Mouse (Mus musculus) c-Kit-negative CD71-positive TER-119-positive erythroid progenitor cells, embryonic 14.5 days (primary cell): ENCODE results near the gene Rapgef4.

ENCODE experiments used
- DNase-seq: peaks from one replicate; pipeline ENCODE4 v3.0.0-alpha.2; 2013; ENCODE audit warnings: low read depth, low spot score

Rapgef4 gene

DNA sequence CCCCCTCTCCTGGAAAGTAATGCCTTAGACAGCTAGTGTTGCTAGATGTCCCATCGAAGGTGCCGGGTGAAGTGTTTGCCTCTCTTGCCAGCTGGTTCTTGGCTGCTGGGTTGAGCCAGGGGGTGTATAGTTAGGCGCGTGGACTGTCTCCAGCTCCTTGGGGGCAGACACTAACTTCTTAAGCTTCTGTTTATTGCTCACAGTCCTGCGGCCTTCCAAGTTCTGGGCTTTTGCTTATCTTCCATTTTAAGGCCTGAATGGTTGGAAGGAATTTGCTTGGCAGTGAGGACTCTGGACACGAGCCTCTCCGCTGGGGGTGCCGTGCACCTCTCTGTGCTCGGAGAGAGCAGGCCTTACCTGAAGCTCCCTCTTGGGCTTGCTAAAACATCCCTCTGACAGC is 249.5 kb downstream of the Rapgef4 start:
- DNase-seq = no peak

DNA sequence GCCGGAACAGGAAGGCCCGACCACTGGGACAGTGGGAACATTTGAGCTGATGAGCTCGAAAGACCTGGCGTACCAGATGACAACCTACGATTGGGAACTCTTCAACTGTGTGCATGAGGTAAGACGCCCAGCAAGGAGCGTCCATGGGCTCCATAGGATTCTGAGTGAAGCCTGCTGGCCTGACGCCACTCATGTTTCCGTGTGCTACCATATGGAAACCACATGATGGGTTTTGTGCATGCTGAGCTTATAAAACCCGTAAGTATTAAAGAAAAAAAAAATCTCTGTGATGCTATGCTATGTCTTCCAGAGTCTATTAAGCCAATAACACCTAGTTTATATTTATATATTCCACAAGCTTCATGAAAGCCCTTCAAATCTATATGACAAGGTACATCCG is 253.0 kb downstream of the Rapgef4 start:
- no peak for DNase-seq

DNA sequence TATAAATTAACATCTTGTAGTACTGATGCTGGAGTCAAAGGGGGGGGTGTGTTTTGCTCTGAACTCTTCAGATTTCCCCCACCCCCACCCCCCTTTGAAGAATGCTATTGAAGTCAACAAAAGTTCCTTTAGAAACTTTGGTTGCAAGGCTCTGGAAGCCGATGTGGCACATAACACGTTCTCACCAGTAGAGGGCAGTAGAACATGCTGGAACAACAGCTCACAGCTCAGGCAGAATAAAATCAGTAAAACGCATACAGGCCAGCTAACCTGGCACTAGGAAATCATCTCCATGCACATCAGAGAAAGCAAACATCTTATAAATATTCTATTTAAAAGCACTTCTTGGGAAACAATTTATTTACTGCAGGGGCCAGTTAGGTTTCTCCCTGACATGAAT is 253.9 kb downstream of the Rapgef4 start:
- peak; percentile 27 for DNase-seq

DNA sequence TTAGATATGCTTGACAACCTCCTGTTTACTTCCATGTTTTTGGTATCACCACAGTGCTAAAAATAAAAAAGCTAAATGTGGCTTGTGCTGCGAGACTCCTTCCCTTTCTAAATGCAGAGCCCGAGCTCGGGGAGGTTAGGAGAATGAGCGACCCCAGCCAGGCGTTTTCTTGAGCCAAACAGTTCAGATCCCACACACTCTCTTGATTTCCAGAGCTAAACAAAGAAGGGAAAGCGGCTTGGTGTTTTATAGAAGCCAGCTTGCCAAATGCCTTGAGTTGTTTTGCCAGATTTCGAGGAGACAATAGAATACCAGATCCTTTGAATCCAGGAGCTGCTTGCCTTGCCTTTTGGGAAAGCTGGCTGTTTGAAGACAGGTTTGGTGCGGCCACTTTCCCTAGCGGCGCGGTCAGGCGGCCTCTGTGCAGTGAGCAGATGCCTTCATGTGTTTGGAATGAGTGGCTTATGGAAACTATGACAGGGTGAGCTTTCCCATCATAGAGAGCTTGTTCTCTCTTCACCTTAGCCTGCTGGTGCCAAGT is 254.4 kb downstream of the Rapgef4 start:
- no peak for DNase-seq

DNA sequence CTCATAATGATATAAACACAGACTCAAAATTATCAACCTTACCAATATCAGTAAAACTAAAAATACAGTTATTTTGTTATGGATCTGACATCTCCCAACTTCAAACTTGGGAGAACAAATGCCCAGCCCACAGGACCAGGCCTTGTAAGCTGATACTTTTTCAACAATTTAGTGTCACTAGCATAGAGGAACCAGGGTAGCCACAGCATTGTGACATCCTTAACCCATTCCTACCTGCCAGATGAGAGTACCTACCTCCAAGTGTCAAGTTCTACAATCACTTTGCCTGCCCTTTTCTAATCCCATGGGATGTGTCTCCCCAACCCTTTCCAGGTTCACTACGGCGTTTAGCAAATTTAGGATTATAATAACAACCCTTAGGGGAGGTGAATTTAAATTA is 257.4 kb downstream of the Rapgef4 start:
- DNase-seq = no peak

DNA sequence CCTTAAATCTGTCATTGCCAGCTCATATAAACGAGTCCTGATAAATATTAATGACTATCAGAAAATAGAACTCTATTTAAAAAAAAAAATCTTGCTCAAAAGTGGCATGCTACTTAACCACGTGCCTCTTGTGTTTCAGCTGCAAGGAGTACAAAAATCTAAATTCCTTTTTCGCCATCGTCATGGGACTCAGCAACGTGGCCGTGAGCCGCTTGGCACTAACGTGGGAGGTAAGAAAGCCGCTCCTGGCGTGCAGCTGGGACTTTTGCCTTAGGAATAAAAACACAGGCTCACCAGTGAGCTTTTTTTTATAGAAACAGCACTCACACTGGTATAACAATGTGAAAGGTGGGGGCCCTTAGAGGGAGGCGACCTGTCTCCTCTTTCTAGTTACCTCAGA is 257.9 kb downstream of the Rapgef4 start:
- no peak for DNase-seq

DNA sequence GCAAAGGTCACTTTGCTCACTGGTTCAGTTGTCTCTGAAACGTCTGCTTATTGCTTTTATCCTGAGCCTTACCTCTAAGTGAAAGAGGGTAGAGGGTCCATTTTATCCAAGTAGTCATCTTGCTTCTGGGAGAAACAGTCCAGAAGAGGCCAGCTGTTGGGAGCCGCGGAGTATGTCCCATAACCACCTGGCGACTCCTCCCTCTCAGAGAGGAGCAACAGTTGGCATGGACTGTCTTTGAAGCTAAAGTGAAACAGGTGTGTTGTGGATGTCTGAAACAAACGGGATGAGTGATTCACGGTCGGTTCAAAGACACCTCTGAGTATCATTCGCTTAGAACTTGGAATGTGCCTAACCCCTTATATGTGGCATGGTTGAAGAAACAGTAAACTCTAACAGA is 258.4 kb downstream of the Rapgef4 start:
- no peak for DNase-seq

DNA sequence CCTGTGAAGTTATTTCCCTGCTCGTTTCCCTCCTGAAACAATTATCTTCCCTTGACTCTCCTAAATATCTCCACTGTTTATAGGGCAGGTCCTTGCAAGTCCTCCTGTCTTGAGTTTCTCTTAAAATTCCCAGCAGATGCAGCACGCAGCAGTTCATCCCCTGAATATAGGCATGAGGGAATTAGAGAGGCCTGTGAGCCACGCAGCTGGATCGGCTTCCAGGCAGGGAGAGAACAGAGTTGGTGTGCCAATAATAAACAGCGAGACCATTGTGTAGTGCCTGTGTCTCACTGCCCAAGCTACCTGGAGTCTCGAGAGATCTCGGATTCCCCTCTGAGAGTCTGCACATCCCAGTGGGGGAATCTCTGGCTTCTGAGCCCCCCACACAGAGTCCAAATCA is 259.0 kb downstream of the Rapgef4 start:
- DNase-seq = no peak

DNA sequence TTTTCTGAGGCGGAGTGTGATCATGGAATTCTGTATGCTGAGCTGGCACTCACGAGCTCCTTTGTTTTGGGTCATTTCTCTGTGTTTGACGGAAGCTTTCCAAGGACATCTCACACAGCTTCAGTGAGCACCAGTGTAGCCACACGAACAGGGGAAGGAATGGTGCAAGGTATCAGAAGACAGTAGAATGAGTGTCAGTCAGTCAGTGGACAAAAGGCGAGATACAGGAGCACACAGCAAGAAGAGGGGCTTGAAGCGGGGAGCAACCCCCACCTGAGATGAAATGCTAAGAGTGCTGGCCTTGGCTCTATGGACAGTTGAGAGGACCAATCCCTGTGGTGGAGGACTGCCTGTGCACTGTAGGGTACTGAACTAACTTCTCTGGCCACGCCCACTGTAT is 259.7 kb downstream of the Rapgef4 start:
- no peak for DNase-seq

DNA sequence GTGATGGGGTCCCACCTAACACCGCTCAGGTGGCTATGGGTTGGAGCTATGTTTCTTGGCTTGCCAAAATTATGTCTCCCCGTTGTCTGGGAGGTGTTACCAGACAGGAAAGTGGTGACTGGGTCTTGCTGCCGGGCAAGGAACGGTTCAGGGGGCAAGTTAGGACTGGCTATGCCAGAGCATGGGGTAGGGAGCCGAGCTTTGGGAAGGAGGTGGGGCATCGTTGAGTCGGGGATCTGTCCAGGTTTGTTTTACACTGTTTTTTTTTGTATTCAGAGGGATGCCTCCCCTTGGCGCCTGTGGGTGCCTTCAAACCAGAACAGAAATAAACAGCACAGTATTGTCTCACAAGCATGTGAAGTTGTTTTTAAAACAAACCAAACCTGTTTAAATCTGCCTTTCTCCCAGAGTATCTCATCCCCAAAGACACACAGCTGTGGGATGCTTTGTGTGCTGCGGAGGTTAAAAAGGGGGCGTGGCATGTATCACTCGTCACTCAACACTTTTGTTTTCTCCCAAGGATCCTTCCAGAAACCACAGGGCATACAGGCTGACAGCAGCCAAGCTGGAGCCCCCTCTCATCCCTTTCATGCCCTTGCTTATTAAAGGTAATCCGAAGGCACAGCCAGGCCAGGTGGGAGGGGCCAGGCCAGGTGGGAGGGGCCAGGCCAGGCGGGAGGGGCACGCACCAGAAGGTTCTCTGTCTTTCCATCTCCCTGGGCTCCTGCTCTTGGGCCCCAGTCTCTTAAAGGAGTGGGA is 260.9 kb downstream of the Rapgef4 start:
- DNase-seq = no peak

DNA sequence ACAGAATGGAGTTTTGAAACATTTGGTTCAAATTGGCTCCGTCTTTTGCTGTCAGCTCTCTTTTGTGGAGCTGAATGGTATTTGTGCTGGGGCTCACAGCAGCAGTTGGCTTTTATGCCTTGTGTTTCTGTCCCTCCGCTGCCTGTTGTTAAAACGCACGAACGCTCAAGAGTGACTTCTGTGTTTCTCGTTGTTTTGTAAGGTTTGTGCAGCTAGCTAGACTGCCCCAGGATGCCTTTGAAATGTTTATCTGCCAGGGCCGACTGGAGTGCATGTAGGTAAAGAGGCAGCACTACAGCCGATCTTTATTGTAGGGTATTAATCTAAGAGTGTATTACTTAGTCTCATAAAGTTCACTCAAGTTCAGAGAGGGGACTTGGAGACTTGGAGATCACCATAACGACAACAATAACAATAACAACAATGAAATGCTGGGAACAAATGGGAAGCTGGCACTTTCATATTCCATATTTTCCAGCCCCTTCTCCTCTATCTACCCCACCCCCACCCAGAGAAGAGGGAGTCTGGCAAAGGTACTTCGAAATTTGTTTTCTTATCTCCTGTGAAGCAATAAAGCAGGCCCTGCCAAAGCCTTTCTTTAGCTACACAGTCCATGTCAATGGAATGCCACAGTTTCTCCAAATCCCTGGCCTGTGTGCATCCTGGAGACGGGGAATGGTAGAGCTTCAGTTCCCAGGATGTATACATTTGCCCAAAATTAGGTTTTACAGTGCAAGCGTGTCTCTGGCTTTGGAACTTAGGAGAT is 262.1 kb downstream of the Rapgef4 start:
- DNase-seq = no peak

DNA sequence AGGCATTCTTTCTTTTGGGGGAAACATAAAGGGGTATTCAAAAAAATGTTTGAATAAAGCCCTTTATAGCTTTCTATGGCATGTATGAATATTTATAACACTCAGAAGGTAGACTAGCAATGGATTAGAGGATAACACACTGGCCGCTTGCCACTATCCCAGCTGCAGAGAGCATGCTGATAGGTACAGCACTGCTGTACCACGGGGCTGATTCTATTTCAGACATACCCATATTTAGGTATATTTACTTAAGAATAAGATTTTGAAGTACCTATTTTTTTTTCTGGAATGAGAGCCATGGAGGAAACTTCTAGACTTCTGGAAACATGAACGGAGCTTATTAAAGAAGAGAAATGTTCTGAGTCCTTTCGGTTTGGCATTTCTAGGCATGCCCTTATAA is 264.6 kb downstream of the Rapgef4 start:
- DNase-seq = no peak

DNA sequence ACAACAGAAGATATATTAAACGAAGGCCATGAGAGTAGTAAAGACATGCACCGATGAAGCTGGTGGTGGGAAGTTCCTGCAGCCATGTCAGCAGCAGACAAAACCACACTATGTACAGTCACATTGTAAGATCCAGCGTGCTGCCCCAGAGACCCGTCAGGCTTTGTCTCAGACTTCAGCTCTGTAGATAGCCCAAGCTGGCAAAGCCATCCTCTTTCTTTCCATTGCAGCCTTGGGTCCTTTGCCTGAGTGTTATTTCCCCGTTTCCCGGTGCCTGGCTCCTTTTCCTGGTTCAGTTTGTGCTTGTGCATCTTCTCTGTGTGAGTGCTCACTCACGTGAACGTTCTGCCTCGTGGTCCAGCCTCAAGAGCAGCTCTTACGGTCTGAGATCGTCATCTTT is 265.3 kb downstream of the Rapgef4 start:
- DNase-seq = no peak

DNA sequence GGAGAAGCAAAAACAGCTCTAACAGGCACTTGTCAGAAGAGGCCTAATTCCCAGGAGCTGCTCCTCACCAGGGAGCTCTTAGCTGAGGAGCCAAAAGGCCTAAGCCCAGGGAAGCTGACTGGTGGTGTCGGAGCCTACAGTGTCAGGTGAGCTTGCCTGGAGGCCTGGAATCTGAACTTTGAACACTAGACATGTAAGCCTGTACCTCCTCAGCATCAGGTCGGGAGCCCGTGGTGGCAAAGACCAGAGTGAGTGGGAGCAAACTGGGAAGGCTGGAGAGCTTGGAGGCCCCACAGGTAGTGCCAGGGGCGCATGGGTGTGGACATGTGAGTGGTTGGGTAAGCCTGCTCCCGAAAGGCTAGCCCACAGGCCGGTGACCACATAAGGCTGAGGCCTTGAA is 266.8 kb downstream of the Rapgef4 start:
- DNase-seq = no peak

DNA sequence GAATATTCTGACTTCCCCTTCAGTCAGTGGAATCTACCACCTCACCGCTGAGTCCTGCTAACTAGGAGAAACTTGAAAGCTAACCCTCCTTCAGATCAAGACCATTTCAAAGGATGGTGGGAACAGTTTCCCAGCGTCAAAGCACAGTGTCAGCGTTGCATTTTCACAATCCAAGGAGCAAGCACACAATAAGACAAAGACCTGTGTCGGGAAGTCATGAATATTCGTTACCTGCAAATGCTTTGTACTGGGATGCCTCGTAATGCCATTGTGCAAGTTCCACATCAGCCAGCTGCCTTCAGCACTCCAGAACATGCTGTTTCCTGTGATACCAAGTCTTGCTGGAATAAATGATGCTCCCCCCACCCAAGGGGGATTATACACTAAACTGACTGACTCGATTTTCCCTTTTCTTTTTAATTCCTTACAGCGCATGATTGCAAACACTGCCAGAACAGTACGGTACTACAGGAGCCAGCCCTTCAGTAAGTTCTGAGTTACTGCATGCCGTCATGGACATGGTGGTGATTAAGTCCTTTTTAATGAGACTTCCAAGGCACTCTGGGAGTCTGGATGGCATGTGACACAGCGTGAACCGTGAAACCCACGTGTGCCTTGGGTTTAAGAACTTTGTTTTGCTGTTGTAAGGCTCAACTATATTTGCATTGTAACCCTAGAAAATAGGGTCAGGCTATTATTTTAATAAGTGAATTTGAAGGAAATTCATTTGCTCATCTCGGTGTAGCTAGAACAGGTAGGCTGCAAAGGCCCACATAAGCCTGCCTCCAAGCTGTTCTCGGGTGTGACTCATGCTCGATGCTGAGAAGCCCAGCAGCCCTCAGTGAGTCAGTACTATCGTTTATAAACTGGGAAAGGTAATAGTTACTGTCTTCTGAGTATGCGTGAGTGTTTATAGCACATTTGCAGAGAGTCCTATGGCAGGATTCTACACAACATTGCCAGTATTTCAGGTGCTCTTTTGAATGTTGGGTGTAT is 271.8 kb downstream of the Rapgef4 start:
- DNase-seq = no peak

DNA sequence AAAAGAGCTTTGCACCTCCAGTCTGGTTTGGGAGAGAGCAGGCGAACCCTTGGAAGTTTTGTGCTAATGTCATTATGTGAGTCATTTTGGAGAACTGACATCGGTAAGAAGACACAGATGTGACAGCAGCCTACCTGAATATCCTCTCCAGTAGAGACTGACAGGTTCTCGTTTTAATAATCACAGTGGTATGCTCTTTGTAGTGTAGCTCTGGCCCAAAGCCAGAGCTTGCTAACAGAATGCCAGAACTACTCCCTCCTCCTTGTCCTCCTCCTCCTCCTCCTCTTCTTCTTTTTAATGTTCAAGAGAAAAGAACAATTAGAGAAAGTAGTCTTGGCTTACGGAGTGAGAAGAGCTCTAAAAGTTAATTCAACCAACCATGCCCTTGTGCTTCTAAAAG is 272.8 kb downstream of the Rapgef4 start:
- no peak for DNase-seq

DNA sequence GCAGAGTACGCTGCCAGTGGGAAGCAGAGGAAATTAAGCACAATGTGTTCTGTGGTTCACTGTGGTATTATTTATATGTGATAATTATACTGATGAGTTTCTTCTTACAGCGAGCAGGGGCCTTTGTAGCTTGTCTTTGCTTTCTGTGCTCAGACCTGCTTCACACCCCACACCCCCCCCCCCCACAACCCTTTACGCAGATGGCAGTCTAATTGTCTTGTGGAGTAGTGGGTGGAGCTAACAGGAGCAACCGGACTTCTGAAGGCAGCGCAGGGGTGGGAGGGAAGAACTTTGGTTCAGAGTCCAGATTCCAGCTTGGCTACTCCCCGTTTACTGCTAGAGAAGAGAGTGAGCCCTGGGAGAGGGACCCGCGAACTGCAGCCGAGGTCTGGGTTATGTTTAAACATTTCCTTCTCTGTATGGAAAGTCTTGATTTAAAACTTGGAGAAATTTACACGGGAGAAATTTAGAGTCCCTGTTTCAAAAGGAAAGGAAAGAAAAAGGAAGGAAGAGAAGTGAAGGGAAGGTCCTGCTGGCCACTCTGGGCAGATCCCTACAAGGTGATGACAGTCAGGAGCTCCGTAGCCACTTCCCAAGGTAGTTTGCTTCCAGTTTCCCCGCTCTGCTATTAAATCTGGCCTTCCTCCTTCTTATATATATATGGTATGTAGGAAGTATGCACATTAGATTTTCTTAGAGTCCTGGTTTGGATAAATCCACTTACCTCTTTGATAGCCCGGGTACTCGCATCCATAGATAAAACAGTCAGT is 274.0 kb downstream of the Rapgef4 start:
- no peak for DNase-seq

DNA sequence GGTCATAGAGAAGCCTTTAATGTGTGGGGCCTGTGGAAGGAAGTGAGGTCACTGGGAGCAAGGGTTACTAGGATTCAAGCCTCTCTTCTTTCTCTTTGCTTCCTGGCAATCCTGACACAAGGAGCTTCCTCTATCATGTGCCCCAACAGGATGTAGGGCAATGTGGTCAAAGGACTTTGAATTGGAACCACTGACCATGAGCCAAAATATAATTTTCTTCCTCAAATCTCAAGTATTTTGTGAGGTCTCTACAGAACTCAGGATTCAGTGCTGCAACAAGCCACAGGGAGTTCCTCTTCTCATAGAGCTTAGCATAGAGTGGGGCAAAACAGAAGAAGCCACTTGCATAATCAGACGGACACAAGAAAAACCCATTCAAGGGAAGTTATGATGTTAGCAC is 279.7 kb downstream of the Rapgef4 start:
- no peak for DNase-seq

DNA sequence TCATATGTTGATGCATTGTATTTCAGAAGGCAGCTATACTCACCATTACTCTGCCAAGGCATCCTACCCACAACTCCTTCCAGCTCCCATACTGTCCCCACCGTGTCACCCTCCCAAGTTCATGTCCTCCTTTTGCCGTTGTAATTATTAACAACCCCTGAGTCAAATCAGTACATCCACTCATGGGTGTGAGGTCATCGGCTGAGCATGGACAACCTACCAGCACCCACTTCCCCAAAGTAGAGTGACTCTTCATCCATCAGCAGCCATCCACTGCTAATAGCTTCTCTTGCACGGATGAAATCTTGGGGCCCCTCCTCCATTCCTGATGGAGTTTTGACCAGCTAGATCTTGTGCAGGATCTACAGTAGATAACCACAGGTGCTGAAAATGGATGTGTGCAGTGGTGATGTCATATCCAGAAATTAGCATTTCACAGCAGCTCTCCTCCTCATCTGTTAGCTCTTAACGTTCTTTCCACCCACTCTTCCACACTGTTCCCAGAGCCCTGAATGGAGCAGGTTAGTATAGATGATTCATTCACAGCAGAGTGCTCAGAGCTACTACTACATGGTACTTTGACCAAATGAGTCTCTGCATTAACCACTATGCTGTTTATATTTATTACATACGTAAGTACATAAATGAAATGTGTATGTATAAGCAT is 281.9 kb downstream of the Rapgef4 start:
- DNase-seq = no peak

DNA sequence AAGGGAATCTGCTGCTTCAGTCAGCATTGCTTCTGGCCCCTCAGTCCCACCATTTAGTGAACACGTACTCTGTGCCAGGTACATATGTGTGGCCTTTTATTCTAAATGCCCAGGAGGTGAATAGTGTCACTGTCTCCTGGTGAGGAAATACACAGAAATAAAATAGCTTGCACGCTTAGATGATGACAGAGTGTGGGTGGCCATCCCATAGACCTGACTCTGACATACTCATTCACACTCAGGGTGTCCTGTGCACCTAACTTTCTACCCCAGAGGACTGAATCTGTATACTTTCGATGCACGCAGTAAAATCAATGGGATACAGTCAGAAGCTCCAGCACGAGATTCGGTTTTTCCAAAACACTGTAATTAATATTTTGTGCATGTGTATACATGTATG is 286.4 kb downstream of the Rapgef4 start:
- no peak for DNase-seq
